Mouse (Mus musculus): ENCODE measurements around the gene Nol4l.

- TF ChIP-seq GATA1 (IDR thresholded peaks at IDR 0.05; ENCODE audit: borderline replicate concordance, low read length): no peak
- TF ChIP-seq FLI1 (IDR thresholded peaks at IDR 0.05; ENCODE audit: low read length): no peak
Observed at GRCm38 (mm10) chr2:153543911-153544730, 14.3 kb upstream of the Nol4l start.

All from megakaryocyte, embryonic 14.5 days (primary cell).